Mouse (Mus musculus) thymus, postnatal 36 days (tissue): ENCODE measurements around the gene Cntd1.

ENCODE experiments used
- DNase-seq, 2 experiments: peaks; one replicate each; pipeline ENCODE4 v3.0.0; 2022; ENCODE audit warnings: mixed read lengths in 2 of 2

Cntd1 gene

DNA sequence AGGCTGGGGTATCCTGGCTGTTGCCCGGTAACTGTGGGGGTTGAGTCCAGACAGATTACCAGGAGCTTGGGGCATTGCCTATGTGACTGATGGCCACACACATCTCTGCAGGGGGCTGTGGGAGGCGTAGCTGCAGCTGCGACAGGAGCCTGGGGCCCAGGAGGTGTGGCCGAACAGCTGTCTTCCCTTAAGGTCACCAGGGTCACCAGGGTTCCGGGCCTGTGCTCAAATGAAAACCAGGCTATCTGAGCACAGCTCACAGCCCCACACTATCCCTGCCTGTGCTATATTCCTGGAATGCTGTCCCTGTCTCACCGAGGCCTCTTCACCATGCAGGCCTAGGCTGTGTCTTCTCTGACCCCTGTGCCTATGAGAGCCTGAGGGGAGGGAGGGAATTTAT lies 55.7 kb downstream of the Cntd1 start:
- DNase-seq, result no peak

DNA sequence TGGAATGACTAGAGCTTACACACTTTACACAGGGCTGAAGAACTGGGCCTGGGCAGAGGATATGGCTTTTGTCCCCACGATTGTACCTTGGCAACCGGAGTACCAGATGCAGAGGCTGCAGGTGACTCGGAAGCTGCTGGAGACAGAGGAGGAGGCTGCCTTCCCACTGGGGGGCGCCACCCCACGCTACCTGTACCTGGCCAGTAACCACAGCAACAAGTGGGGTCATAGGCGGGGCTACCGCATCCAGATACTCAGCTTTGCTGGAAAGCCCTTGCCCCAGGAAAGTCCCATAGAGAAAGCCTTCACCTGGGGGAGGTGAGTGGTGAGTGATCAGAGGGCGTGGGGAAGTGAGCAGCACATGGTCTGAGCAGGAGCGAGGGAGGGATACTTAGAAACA lies 56.9 kb downstream of the Cntd1 start:
- peak in 1 of 2 experiments; percentile 26 for DNase-seq

DNA sequence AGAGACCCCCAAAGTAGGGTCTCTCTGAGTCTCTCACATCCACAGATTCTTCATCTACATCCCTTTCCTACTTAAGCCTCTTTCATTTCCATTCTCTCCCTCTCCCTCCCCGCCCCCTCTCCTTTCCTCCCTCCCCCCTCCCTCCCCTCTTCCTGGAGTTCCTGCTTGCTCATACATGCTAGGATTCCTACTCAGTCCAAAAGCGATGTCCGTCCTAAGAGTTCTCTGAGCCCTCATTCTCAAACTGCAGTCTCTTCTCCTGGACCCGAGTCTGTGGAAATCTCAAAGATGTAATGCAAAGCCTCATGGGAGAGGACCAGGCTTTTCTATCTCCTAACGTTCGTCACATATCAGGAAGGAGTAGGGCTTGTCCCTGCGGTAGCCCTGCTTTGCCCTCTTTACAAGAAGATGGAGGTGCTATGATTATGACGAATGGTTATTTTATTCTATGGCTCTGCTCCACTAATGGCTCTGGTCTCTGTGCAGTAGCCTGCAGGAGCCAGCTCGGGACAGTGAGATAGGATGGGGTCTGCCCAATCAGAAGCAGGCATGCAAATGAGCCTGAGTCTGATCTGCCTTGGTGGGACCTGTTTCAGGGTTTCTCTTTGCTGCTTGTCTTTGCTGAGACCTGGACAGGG lies 59.4 kb downstream of the Cntd1 start:
- no peak for DNase-seq
